Comparison of ENCODE assay signal across 9 mouse cellular contexts in genomic region chr2:163858254-163858947, GRCm38 (mm10). TPM values are rescaled to one million over a fixed set of nuclear protein-coding genes. Genes with fewer than 3 reads are reported as not detected.
A peak's percentile ranks its signal among the peaks of the same experiment; 100 is the strongest.
DNase-seq lines count a peak whose midpoint lies in the region; ATAC-seq and TF ChIP-seq lines count a peak whose summit lies in the region.
"Had no signal": no experiment of that assay in that cellular context is flagged by ENCODE, and none has a peak within 500 bp of the region (broad histone marks: within the 10 kb centered on the region; RNA-seq: fewer than 3 reads in every experiment).

No protein-coding gene starts in this region.

- TF ChIP-seq POLR2A in heart, adult 2 months (IDR thresholded peaks at IDR 0.05; ENCODE audit: insufficient read depth, low read depth, low read length): no peak

- no peak for TF ChIP-seq EP300 in heart, adult 2 months (IDR thresholded peaks at IDR 0.05; ENCODE audit: insufficient read depth, low read depth, low read length)

- no peak overlapping the region for H3K4me3 ChIP-seq in heart, adult 2 months
- no peak overlapping the region for H3K4me3 ChIP-seq in kidney, embryonic 16.5 days (ENCODE audit: low read length)
- no peak overlapping the region; the same call in 1 of the 2 replicates for H3K4me3 ChIP-seq in stomach, embryonic 15.5 days (replicated peaks)

- H3K36me3 ChIP-seq in heart, adult 2 months (ENCODE audit: control insufficient read depth, insufficient read depth, low read length): no peaks in the 10 kb centered on the region
- H3K36me3 ChIP-seq in kidney, embryonic 16.5 days (ENCODE audit: insufficient read depth, low read length): no peaks in the 10 kb centered on the region
- no peaks in the 10 kb centered on the region for H3K36me3 ChIP-seq in stomach, embryonic 15.5 days

- no peaks in the 10 kb centered on the region for H3K9me3 ChIP-seq in kidney, embryonic 16.5 days (ENCODE audit: low read length)
- H3K9me3 ChIP-seq in stomach, embryonic 15.5 days: no peaks in the 10 kb centered on the region

- WGBS in heart, adult 2 months: 12% methylated on average over 50 of the region's 50 CpGs
- WGBS in kidney, embryonic 16.5 days: 11% methylated on average over 50 of the region's 50 CpGs
- WGBS in stomach, embryonic 15.5 days: 14% methylated on average over 50 of the region's 50 CpGs

- ATAC-seq in kidney, embryonic 16.5 days (ENCODE audit: low FRiP score, low TSS enrichment): peak; percentile 70
- ATAC-seq in megakaryocyte progenitor cell, adult 5-6 weeks (replicated peaks; ENCODE audit: poor library complexity): peak; percentile 63
- no peak; the same call in 1 of the 2 replicates for ATAC-seq in stomach, embryonic 15.5 days (ENCODE audit: insufficient read depth, low FRiP score, low read depth)

- no peak overlapping the region for H3K9ac ChIP-seq in heart, adult 2 months (ENCODE audit: low read depth, low read length)
- no peak overlapping the region for H3K9ac ChIP-seq in kidney, embryonic 16.5 days (replicated peaks; ENCODE audit: low read length)
- H3K9ac ChIP-seq in stomach, embryonic 15.5 days: no peak overlapping the region

- no peaks in the 10 kb centered on the region for H3K79me2 ChIP-seq in heart, adult 2 months (replicated peaks; ENCODE audit: control insufficient read depth, insufficient read depth, low read length)

- no peaks in the 10 kb centered on the region for H3K4me1 ChIP-seq in heart, adult 2 months (ENCODE audit: control insufficient read depth, insufficient read depth, low read length)
- 0 out of 2 replicates have a peak, but pooled peaks cover 4% of the 10 kb centered on the region for H3K4me1 ChIP-seq in kidney, embryonic 16.5 days (ENCODE audit: insufficient read depth, low read length)
- H3K4me1 ChIP-seq in stomach, embryonic 15.5 days: peaks cover 10% of the 10 kb centered on the region; the same call in 1 of the 2 replicates

- TF ChIP-seq CTCF in heart, adult 2 months (IDR thresholded peaks at IDR 0.05): peak; percentile 82

- H3K27ac ChIP-seq in heart, adult 2 months: no peak overlapping the region
- H3K27ac ChIP-seq in kidney, embryonic 16.5 days (ENCODE audit: low read length): no peak overlapping the region
- H3K27ac ChIP-seq in stomach, embryonic 15.5 days: no peak overlapping the region

- intact Hi-C loops in heart, adult 2 months (cut with DNase I): loop anchor here (5.0 kb wide), 2 partner anchors 94 to 109 kb away; no protein-coding TSS in a partner anchor

- H3K27me3 ChIP-seq in heart, adult 2 months (ENCODE audit: control insufficient read depth, insufficient read depth, low read length): no peaks in the 10 kb centered on the region; the same call in 1 of the 2 replicates
- peaks cover 52% of the 10 kb centered on the region for H3K27me3 ChIP-seq in kidney, embryonic 16.5 days (ENCODE audit: insufficient read depth, low read length)
- H3K27me3 ChIP-seq in stomach, embryonic 15.5 days (replicated peaks): peaks cover 43% of the 10 kb centered on the region

- peak in 1 of 2 experiments; percentile 59 for DNase-seq in heart, adult 2 months
- DNase-seq in heart, adult 9 months (ENCODE audit: low spot score in 2 of 2): no peak
- DNase-seq in ES-CJ7 (ENCODE audit: low read depth, low spot score): peak; percentile 20
- DNase-seq in cerebellum, postnatal 14 days: peak; percentile 83 to 86
- DNase-seq in frontal cortex, postnatal 36 days (ENCODE audit: low spot score in 2 of 2): peak; percentile 63 to 65

- peak overlapping the region; percentile 40 for H3K4me2 ChIP-seq in kidney, embryonic 16.5 days (replicated peaks; ENCODE audit: low read depth, low read length)
- H3K4me2 ChIP-seq in stomach, embryonic 15.5 days: peak overlapping the region; percentile 42

RNA-seq across cellular contexts. Expression of gene Kcnk15, which starts 5.0 kb away (rescaled TPM):
- not detected for total RNA-seq in heart, adult 2 months (2021)
- polyA plus RNA-seq in heart, adult 2 months (2012; rRNA removed): not detected in 2 replicates
- not detected in 2 replicates for polyA plus RNA-seq in kidney, embryonic 16.5 days (2015; fragmentation: Nextera tagmentation; extraction: Ambion mirVana)
- total RNA-seq in megakaryocyte progenitor cell, adult 5-6 weeks (2015): not detected in 2 replicates
- total RNA-seq in megakaryocyte progenitor cell, adult 5-6 weeks (2017): not detected in 2 replicates
- polyA plus RNA-seq in stomach, embryonic 15.5 days (2015; fragmentation: Nextera tagmentation; extraction: Ambion mirVana): not detected in 2 replicates
- polyA plus RNA-seq: gonadal fat pad, adult 2 months had no signal

RNA-seq across cellular contexts. Expression of gene Ccn5, which starts 37.7 kb away (rescaled TPM):
- 1 to 10 TPM; 1.3 to 2.6 TPM for total RNA-seq in heart, adult 2 months (2021)
- polyA plus RNA-seq in heart, adult 2 months (2012; rRNA removed): 11.6 and 18.4 TPM in 2 replicates
- 0.23 and 0.39 TPM in 2 replicates for polyA plus RNA-seq in kidney, embryonic 16.5 days (2015; fragmentation: Nextera tagmentation; extraction: Ambion mirVana)
- total RNA-seq in megakaryocyte progenitor cell, adult 5-6 weeks (2015): 0.25 TPM in 1 of 2 replicates, not detected in the other
- total RNA-seq in megakaryocyte progenitor cell, adult 5-6 weeks (2017): not detected in 2 replicates
- 0.19 TPM in 1 of 2 replicates, not detected in the other for polyA plus RNA-seq in stomach, embryonic 15.5 days (2015; fragmentation: Nextera tagmentation; extraction: Ambion mirVana)

Comparison
In these comparisons a context has a peak if more than half of its experiments do, and no peak if none do; other contexts are left out.
1. DNase-seq: peak in ES-CJ7 (single experiment), cerebellum, postnatal 14 days (2 of 2) and frontal cortex, postnatal 36 days (2 of 2); none in heart, adult 9 months (0 of 2).